Mouse (Mus musculus): ENCODE data around the gene Cdh23. TPM values are rescaled to one million over a fixed set of nuclear protein-coding genes. Genes with fewer than 3 reads are reported as not detected.

The Cdh23 gene
- polyA plus RNA-seq, 1 experiment from 2014 or later, result 0.53 TPM

DNA sequence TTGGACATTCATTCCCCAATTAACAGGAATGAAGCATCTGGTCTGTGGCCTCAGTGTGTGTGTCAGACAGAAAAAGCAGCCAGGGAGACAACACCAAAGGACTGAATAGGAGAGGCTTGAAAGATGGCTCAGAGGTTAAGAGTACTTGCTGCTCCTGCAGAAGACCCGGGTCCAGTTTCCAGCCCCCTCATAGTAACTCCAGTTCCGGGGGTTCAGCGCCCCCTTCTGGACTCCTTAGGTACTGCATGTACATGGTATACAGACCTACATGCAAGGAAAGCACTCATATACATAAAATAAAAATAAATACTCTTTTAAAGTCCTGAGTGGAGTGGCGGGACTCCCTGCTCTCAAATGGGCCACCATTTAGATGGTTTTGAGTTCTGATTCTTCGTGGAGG lies 83.4 kb downstream of the Cdh23 start:
- Histone ChIP-seq H3K27ac (ENCODE audit: low read length) (no peak overlapping the region), H3K9ac (ENCODE audit: low read length) (no peak overlapping the region), H3K4me3 (replicated peaks; ENCODE audit: low read length) (no peak overlapping the region), H3K4me1 (ENCODE audit: control insufficient read depth, insufficient read depth, low read length) (no peaks in the 10 kb centered on the region), H3K4me2 (ENCODE audit: low read depth, low read length) (no peak overlapping the region), H3K36me3 (ENCODE audit: control insufficient read depth, insufficient read depth, low read length) (no peaks in the 10 kb centered on the region), H3K9me3 (replicated peaks; ENCODE audit: control insufficient read depth, low read length) (no peaks in the 10 kb centered on the region), H3K27me3 (ENCODE audit: control insufficient read depth, insufficient read depth, low read length) (no peaks in the 10 kb centered on the region)
- no peak for ATAC-seq (ENCODE audit: insufficient read depth, low FRiP score)
- WGBS, result 20% methylated on average over 5 of the region's 5 CpGs

GRCm38 (mm10) chr10:60607166-60607565 lies 89.1 kb downstream of the Cdh23 start:
- H3K9ac ChIP-seq (ENCODE audit: low read length), result no peak overlapping the region
- no peak overlapping the region for H3K4me3 ChIP-seq (replicated peaks; ENCODE audit: low read length)
- no peaks in the 10 kb centered on the region for H3K36me3 ChIP-seq (ENCODE audit: control insufficient read depth, insufficient read depth, low read length)
- no peaks in the 10 kb centered on the region for H3K9me3 ChIP-seq (replicated peaks; ENCODE audit: control insufficient read depth, low read length)
- ATAC-seq (ENCODE audit: insufficient read depth, low FRiP score), result no peak
- H3K27ac ChIP-seq (ENCODE audit: low read length), result no peak overlapping the region
- H3K27me3 ChIP-seq (ENCODE audit: control insufficient read depth, insufficient read depth, low read length), result no peaks in the 10 kb centered on the region
- H3K4me2 ChIP-seq (ENCODE audit: low read depth, low read length), result no peak overlapping the region
- 58% methylated on average over 5 of the region's 5 CpGs for WGBS
- H3K4me1 ChIP-seq (ENCODE audit: control insufficient read depth, insufficient read depth, low read length), result no peaks in the 10 kb centered on the region

- WGBS, result 87% methylated on average over 6 of the region's 6 CpGs
- Histone ChIP-seq H3K4me2 (ENCODE audit: low read depth, low read length) (no peak overlapping the region), H3K36me3 (ENCODE audit: control insufficient read depth, insufficient read depth, low read length) (no peaks in the 10 kb centered on the region), H3K27me3 (ENCODE audit: control insufficient read depth, insufficient read depth, low read length) (no peaks in the 10 kb centered on the region), H3K4me3 (replicated peaks; ENCODE audit: low read length) (no peak overlapping the region), H3K27ac (ENCODE audit: low read length) (no peak overlapping the region), H3K4me1 (ENCODE audit: control insufficient read depth, insufficient read depth, low read length) (no peaks in the 10 kb centered on the region), H3K9ac (ENCODE audit: low read length) (no peak overlapping the region), H3K9me3 (replicated peaks; ENCODE audit: control insufficient read depth, low read length) (no peaks in the 10 kb centered on the region)
- no peak for ATAC-seq (ENCODE audit: insufficient read depth, low FRiP score)
These were observed 89.6 kb downstream of the Cdh23 start for GRCm38 (mm10) chr10:60606661-60607060.

- Histone ChIP-seq H3K4me3 (replicated peaks; ENCODE audit: low read length) (no peak overlapping the region), H3K27me3 (ENCODE audit: control insufficient read depth, insufficient read depth, low read length) (no peaks in the 10 kb centered on the region), H3K9me3 (replicated peaks; ENCODE audit: control insufficient read depth, low read length) (no peaks in the 10 kb centered on the region), H3K36me3 (ENCODE audit: control insufficient read depth, insufficient read depth, low read length) (no peaks in the 10 kb centered on the region), H3K27ac (ENCODE audit: low read length) (no peak overlapping the region), H3K4me2 (ENCODE audit: low read depth, low read length) (no peak overlapping the region), H3K9ac (ENCODE audit: low read length) (no peak overlapping the region), H3K4me1 (ENCODE audit: control insufficient read depth, insufficient read depth, low read length) (no peaks in the 10 kb centered on the region)
- 61% methylated on average over 11 of the region's 11 CpGs for WGBS
- ATAC-seq (ENCODE audit: insufficient read depth, low FRiP score), result peak; percentile 29; the same call in 1 of the 2 replicates
These were observed 94.1 kb downstream of the Cdh23 start for GRCm38 (mm10) chr10:60602235-60602634.

GRCm38 (mm10) chr10:60595166-60595565 lies 101.1 kb downstream of the Cdh23 start:
- Histone ChIP-seq H3K4me3 (replicated peaks; ENCODE audit: low read length) (no peak overlapping the region), H3K9me3 (replicated peaks; ENCODE audit: control insufficient read depth, low read length) (no peaks in the 10 kb centered on the region), H3K36me3 (ENCODE audit: control insufficient read depth, insufficient read depth, low read length) (no peaks in the 10 kb centered on the region), H3K9ac (ENCODE audit: low read length) (no peak overlapping the region), H3K27ac (ENCODE audit: low read length) (no peak overlapping the region), H3K4me1 (ENCODE audit: control insufficient read depth, insufficient read depth, low read length) (no peaks in the 10 kb centered on the region), H3K4me2 (ENCODE audit: low read depth, low read length) (no peak overlapping the region), H3K27me3 (ENCODE audit: control insufficient read depth, insufficient read depth, low read length) (no peaks in the 10 kb centered on the region)
- no peak for ATAC-seq (ENCODE audit: insufficient read depth, low FRiP score)
- 88% methylated on average over 6 of the region's 6 CpGs for WGBS

- no peak overlapping the region for H3K4me3 ChIP-seq (replicated peaks; ENCODE audit: low read length)
- H3K9me3 ChIP-seq (replicated peaks; ENCODE audit: control insufficient read depth, low read length), result no peaks in the 10 kb centered on the region
- no peaks in the 10 kb centered on the region for H3K27me3 ChIP-seq (ENCODE audit: control insufficient read depth, insufficient read depth, low read length)
- H3K27ac ChIP-seq (ENCODE audit: low read length), result no peak overlapping the region
- no peak for ATAC-seq (ENCODE audit: insufficient read depth, low FRiP score)
- no peak overlapping the region for H3K9ac ChIP-seq (ENCODE audit: low read length)
- WGBS, result 26% methylated on average over 22 of the region's 22 CpGs
- no peak overlapping the region for H3K4me2 ChIP-seq (ENCODE audit: low read depth, low read length)
- H3K36me3 ChIP-seq (ENCODE audit: control insufficient read depth, insufficient read depth, low read length), result no peaks in the 10 kb centered on the region
- no peaks in the 10 kb centered on the region for H3K4me1 ChIP-seq (ENCODE audit: control insufficient read depth, insufficient read depth, low read length)
These were observed 103.3 kb downstream of the Cdh23 start for GRCm38 (mm10) chr10:60592881-60593575.

DNA sequence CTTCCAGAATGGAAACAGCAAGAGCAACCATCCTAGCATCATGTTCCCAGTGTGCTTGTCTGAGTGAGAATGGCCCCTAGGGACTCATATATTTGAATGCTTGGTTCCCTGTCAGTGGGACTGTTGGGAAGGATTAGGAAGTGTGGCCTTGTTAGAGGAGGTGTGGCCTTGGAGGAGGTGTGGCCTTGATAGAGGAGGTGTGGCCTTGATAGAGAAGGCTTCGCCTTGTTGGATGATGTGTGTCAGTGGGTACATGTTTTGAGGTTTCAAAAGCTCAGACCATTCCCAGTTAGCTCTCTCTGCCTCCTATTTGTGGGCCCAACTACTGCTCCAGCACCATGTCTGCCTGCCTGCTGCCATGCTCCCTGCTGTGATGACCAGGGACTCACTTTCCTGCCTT lies 105.0 kb downstream of the Cdh23 start:
- Histone ChIP-seq H3K9ac (ENCODE audit: low read length) (no peak overlapping the region), H3K27ac (ENCODE audit: low read length) (no peak overlapping the region), H3K9me3 (replicated peaks; ENCODE audit: control insufficient read depth, low read length) (no peaks in the 10 kb centered on the region), H3K4me1 (ENCODE audit: control insufficient read depth, insufficient read depth, low read length) (no peaks in the 10 kb centered on the region), H3K27me3 (ENCODE audit: control insufficient read depth, insufficient read depth, low read length) (no peaks in the 10 kb centered on the region), H3K4me2 (ENCODE audit: low read depth, low read length) (no peak overlapping the region), H3K36me3 (ENCODE audit: control insufficient read depth, insufficient read depth, low read length) (no peaks in the 10 kb centered on the region), H3K4me3 (replicated peaks; ENCODE audit: low read length) (no peak overlapping the region)
- 81% methylated on average over 1 of the region's 1 CpGs for WGBS
- no peak for ATAC-seq (ENCODE audit: insufficient read depth, low FRiP score)

GRCm38 (mm10) chr10:60590241-60590640 lies 106.0 kb downstream of the Cdh23 start:
- Histone ChIP-seq H3K36me3 (ENCODE audit: control insufficient read depth, insufficient read depth, low read length) (no peaks in the 10 kb centered on the region), H3K4me2 (ENCODE audit: low read depth, low read length) (no peak overlapping the region), H3K27me3 (ENCODE audit: control insufficient read depth, insufficient read depth, low read length) (no peaks in the 10 kb centered on the region), H3K4me1 (ENCODE audit: control insufficient read depth, insufficient read depth, low read length) (no peaks in the 10 kb centered on the region), H3K9ac (ENCODE audit: low read length) (no peak overlapping the region), H3K4me3 (replicated peaks; ENCODE audit: low read length) (no peak overlapping the region), H3K9me3 (replicated peaks; ENCODE audit: control insufficient read depth, low read length) (no peaks in the 10 kb centered on the region), H3K27ac (ENCODE audit: low read length) (no peak overlapping the region)
- no peak for ATAC-seq (ENCODE audit: insufficient read depth, low FRiP score)
- 28% methylated on average over 7 of the region's 7 CpGs for WGBS

DNA sequence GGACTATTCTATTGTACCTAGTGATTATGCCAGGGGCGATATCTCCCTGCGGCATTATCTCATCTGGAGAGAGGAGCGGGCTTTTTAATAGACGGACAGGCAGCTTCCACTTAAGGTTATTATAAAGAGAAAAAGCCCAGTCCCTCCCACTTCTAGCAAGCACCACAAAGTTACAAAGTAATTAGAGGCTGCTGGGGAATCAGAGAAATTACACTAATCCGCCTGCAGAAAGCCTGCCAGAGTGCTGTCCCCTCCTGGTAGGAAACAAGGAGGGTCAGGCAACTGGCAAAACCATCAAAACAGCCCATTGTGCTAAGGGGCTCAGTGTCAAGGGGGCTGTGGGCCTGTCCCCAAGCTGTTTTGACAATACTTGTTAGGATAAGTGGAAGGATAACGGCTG lies 110.6 kb downstream of the Cdh23 start:
- H3K36me3 ChIP-seq (ENCODE audit: control insufficient read depth, insufficient read depth, low read length), result no peaks in the 10 kb centered on the region
- no peaks in the 10 kb centered on the region for H3K9me3 ChIP-seq (replicated peaks; ENCODE audit: control insufficient read depth, low read length)
- no peaks in the 10 kb centered on the region for H3K27me3 ChIP-seq (ENCODE audit: control insufficient read depth, insufficient read depth, low read length)
- H3K4me3 ChIP-seq (replicated peaks; ENCODE audit: low read length), result no peak overlapping the region
- no peak overlapping the region for H3K27ac ChIP-seq (ENCODE audit: low read length)
- H3K9ac ChIP-seq (ENCODE audit: low read length), result no peak overlapping the region
- WGBS, result 72% methylated on average over 6 of the region's 6 CpGs
- no peaks in the 10 kb centered on the region for H3K4me1 ChIP-seq (ENCODE audit: control insufficient read depth, insufficient read depth, low read length)
- ATAC-seq (ENCODE audit: insufficient read depth, low FRiP score), result no peak
- H3K4me2 ChIP-seq (ENCODE audit: low read depth, low read length), result no peak overlapping the region

All from stomach, embryonic 16.5 days (tissue).